Mouse (Mus musculus): Measurements from ENCODE around the gene Fam198a. TPM values are rescaled to one million over a fixed set of nuclear protein-coding genes. Genes with fewer than 3 reads are reported as not detected.

Fam198a gene
- polyA plus RNA-seq, 1 experiment from 2014 or later, result 0.21 TPM

DNA sequence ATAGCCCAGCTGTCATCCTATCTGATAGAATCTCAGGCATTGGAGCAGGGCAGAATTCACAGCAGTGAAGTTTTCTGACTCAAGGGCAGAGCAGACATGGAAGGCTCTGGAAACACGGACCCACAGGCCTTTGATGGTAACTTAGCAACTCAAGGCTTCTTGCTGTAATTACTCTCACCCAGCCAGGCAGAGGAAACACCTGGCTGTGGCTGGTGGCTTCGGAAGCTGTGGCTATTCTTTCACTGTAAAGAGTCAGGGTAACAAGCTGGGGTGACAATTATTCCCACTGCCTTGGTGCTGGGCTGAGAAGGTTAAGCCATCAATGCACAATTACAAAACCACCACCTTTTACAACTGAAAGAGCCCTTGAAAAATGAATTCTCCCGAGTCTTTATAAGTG, 42.3 kb downstream of the Fam198a start:
- no peaks in the 10 kb centered on the region; the same call in 1 of the 2 replicates for H3K4me1 ChIP-seq (replicated peaks; ENCODE audit: control insufficient read depth, insufficient read depth, low read length)
- H3K9ac ChIP-seq (ENCODE audit: low read depth, low read length), result no peak overlapping the region
- no peaks in the 10 kb centered on the region; the same call in 1 of the 2 replicates for H3K27me3 ChIP-seq (replicated peaks; ENCODE audit: control insufficient read depth, insufficient read depth, low read length)
- H3K36me3 ChIP-seq (ENCODE audit: control insufficient read depth, insufficient read depth, low read length), result no peaks in the 10 kb centered on the region
- no peak overlapping the region for H3K4me3 ChIP-seq (ENCODE audit: low read depth, low read length)
- 53% methylated on average over 3 of the region's 3 CpGs for WGBS
- DNase-seq (ENCODE audit: low spot score), result no peak
- H3K9me3 ChIP-seq (ENCODE audit: control insufficient read depth, low read length), result no peaks in the 10 kb centered on the region
- ATAC-seq (replicated peaks; ENCODE audit: low FRiP score), result no peak
- no peak overlapping the region for H3K27ac ChIP-seq (ENCODE audit: low read depth, low read length)
- no peak overlapping the region for H3K4me2 ChIP-seq

- Histone ChIP-seq H3K4me2 (peak overlapping the region; percentile 69), H3K36me3 (ENCODE audit: control insufficient read depth, insufficient read depth, low read length) (no peaks in the 10 kb centered on the region), H3K27me3 (replicated peaks; ENCODE audit: control insufficient read depth, insufficient read depth, low read length) (no peaks in the 10 kb centered on the region; the same call in 1 of the 2 replicates), H3K9ac (ENCODE audit: low read depth, low read length) (peak overlapping the region; percentile 63), H3K4me3 (ENCODE audit: low read depth, low read length) (peak overlapping the region; percentile 67), H3K27ac (ENCODE audit: low read depth, low read length) (no peak overlapping the region), H3K4me1 (replicated peaks; ENCODE audit: control insufficient read depth, insufficient read depth, low read length) (no peaks in the 10 kb centered on the region; the same call in 1 of the 2 replicates), H3K9me3 (ENCODE audit: control insufficient read depth, low read length) (no peaks in the 10 kb centered on the region)
- 0 out of 2 replicates have a peak, but pooled peaks have one; percentile 4 for ATAC-seq (replicated peaks; ENCODE audit: low FRiP score)
- DNase-seq (ENCODE audit: low spot score), result no peak
- 22% methylated on average over 10 of the region's 10 CpGs for WGBS
Observed at GRCm38 (mm10) chr9:121995077-121995476, 44.3 kb downstream of the Fam198a start.

DNA sequence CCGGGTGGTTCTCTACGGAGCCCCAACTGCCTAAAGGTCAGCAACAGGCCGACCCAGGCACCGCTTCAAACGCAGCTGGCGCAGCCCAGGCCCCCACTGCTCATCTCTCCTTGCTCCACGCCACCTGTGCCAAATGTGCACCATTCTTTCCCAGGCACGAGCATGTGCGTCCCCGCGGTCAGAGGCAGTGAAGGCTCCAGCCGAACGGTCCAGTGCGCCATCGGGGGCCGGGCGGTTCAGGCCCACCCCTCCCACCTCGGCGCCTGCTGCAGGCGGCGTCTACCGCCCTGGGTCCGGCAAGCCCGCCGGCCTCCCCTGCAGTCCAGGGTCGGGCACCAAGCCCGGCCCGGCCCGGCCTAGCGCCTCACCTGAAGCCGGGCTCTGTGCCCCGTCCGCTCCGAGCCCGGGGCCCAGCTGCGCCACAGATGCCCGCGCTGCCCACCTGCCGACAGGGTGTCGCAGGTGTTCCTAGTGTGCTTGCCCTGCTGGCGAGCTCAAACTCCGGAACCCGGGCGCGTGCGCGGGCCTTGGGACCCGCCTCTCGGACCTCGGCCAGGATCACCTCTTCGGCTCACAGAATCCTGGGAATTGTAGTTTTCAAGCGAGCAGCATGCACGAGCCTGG, 44.8 kb downstream of the Fam198a start:
- peak; percentile 64 for ATAC-seq (replicated peaks; ENCODE audit: low FRiP score)
- Histone ChIP-seq H3K4me3 (ENCODE audit: low read depth, low read length) (peak overlapping the region; percentile 67), H3K4me1 (replicated peaks; ENCODE audit: control insufficient read depth, insufficient read depth, low read length) (no peaks in the 10 kb centered on the region; the same call in 1 of the 2 replicates), H3K27ac (ENCODE audit: low read depth, low read length) (no peak overlapping the region), H3K9me3 (ENCODE audit: control insufficient read depth, low read length) (no peaks in the 10 kb centered on the region), H3K4me2 (peak overlapping the region; percentile 69), H3K27me3 (replicated peaks; ENCODE audit: control insufficient read depth, insufficient read depth, low read length) (no peaks in the 10 kb centered on the region; the same call in 1 of the 2 replicates), H3K36me3 (ENCODE audit: control insufficient read depth, insufficient read depth, low read length) (no peaks in the 10 kb centered on the region), H3K9ac (ENCODE audit: low read depth, low read length) (peak overlapping the region; percentile 63)
- peak; percentile 78 for DNase-seq (ENCODE audit: low spot score)
- 2% methylated on average over 53 of the region's 53 CpGs for WGBS

DNA sequence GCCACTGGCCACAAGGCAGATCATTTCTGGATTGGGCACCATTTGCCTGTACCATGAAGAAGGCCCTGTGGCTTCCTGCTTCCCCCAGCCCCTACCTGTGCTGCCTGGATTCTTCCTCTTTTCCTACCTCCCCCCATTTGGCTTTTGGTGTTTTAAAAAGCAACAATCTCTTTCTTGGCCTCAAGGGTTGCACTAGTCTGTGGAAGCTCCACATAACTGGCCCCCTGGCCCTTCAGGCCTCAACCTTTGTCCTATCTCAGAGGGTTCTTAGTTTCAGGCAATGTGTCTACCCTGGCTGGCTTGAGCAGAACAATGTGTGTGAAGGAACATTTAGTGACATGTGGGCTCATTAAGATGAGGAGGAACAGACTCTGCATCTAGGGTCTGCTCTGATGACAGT, 46.2 kb downstream of the Fam198a start, which contains the start of gene Pomgnt2:
TSS of gene Pomgnt2 (minus strand) at position 101 of the 400 bp plus-strand sequence.
- Histone ChIP-seq H3K4me1 (replicated peaks; ENCODE audit: control insufficient read depth, insufficient read depth, low read length) (no peaks in the 10 kb centered on the region; the same call in 1 of the 2 replicates), H3K36me3 (ENCODE audit: control insufficient read depth, insufficient read depth, low read length) (no peaks in the 10 kb centered on the region), H3K9ac (ENCODE audit: low read depth, low read length) (no peak within 1 kb of the TSS), H3K9me3 (ENCODE audit: control insufficient read depth, low read length) (no peaks in the 10 kb centered on the region), H3K4me3 (ENCODE audit: low read depth, low read length) (peak within 1 kb of the TSS; percentile 67), H3K4me2 (peak within 1 kb of the TSS; percentile 69), H3K27ac (ENCODE audit: low read depth, low read length) (no peak within 1 kb of the TSS), H3K27me3 (replicated peaks; ENCODE audit: control insufficient read depth, insufficient read depth, low read length) (no peaks in the 10 kb centered on the region; the same call in 1 of the 2 replicates)
- DNase-seq (ENCODE audit: low spot score) (no peak), ATAC-seq (replicated peaks; ENCODE audit: low FRiP score) (no peak)

DNA sequence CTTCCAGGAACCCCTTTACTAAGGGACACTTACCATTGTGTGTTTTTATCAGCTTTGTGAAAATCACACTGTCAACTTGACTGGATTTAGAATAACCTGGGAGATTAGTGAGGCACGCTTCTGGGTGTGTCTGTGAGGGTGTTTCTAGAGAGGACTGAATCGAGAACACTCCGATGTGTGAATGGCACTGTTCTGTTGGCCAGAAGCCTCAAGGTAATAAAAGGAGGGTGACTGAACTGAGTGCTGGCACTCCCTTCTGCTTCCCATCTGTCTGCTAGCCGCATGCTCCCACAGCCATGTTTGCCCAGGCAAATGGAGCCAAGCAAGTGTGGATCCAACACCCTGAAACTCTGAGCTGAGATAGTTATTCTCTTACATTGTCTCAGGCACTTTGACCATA, 47.2 kb downstream of the Fam198a start:
- Histone ChIP-seq H3K4me3 (ENCODE audit: low read depth, low read length) (no peak overlapping the region), H3K27ac (ENCODE audit: low read depth, low read length) (no peak overlapping the region)
- 66% methylated on average over 4 of the region's 4 CpGs for WGBS

GRCm38 (mm10) chr9:122006175-122006574, 55.4 kb downstream of the Fam198a start:
- Histone ChIP-seq H3K27me3 (replicated peaks; ENCODE audit: control insufficient read depth, insufficient read depth, low read length) (no peaks in the 10 kb centered on the region), H3K36me3 (ENCODE audit: control insufficient read depth, insufficient read depth, low read length) (no peaks in the 10 kb centered on the region), H3K9ac (ENCODE audit: low read depth, low read length) (no peak overlapping the region), H3K4me3 (ENCODE audit: low read depth, low read length) (no peak overlapping the region), H3K9me3 (ENCODE audit: control insufficient read depth, low read length) (no peaks in the 10 kb centered on the region), H3K4me2 (no peak overlapping the region), H3K27ac (ENCODE audit: low read depth, low read length) (no peak overlapping the region), H3K4me1 (replicated peaks; ENCODE audit: control insufficient read depth, insufficient read depth, low read length) (no peaks in the 10 kb centered on the region)
- WGBS, result 88% methylated on average over 2 of the region's 2 CpGs
- no peak for DNase-seq (ENCODE audit: low spot score)
- no peak for ATAC-seq (replicated peaks; ENCODE audit: low FRiP score)

More for the DNA sequence above, 47.2 kb downstream of the Fam198a start:
- no peak overlapping the region for H3K4me2 ChIP-seq
- no peaks in the 10 kb centered on the region for H3K9me3 ChIP-seq (ENCODE audit: control insufficient read depth, low read length)
- DNase-seq (ENCODE audit: low spot score), result no peak
- no peak for ATAC-seq (replicated peaks; ENCODE audit: low FRiP score)
- H3K4me1 ChIP-seq (replicated peaks; ENCODE audit: control insufficient read depth, insufficient read depth, low read length), result no peaks in the 10 kb centered on the region; the same call in 1 of the 2 replicates
- H3K9ac ChIP-seq (ENCODE audit: low read depth, low read length), result no peak overlapping the region
- H3K36me3 ChIP-seq (ENCODE audit: control insufficient read depth, insufficient read depth, low read length), result no peaks in the 10 kb centered on the region
- no peaks in the 10 kb centered on the region; the same call in 1 of the 2 replicates for H3K27me3 ChIP-seq (replicated peaks; ENCODE audit: control insufficient read depth, insufficient read depth, low read length)

DNA sequence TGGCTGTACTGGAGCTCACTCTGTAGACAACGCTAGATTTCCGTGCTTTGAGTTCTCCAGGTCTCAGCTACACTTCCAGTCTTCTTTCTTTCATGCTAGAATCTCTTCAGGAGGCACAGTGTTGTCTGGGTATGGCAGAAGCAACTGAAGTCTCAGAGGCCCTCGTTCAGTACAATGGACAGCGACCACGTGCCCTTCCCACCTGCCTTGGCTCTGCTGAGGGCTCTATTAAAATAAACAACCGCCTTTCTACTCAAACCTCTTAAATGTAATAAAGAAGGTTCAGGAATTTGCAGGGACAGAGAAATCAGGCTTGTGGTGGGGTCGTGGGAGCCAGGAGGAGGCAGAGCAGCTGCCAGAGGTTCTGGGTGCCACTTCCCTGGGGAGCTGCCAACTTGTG, 55.8 kb downstream of the Fam198a start:
- Histone ChIP-seq H3K4me1 (replicated peaks; ENCODE audit: control insufficient read depth, insufficient read depth, low read length) (no peaks in the 10 kb centered on the region), H3K27me3 (replicated peaks; ENCODE audit: control insufficient read depth, insufficient read depth, low read length) (no peaks in the 10 kb centered on the region), H3K27ac (ENCODE audit: low read depth, low read length) (no peak overlapping the region), H3K4me2 (no peak overlapping the region), H3K4me3 (ENCODE audit: low read depth, low read length) (no peak overlapping the region), H3K9ac (ENCODE audit: low read depth, low read length) (no peak overlapping the region), H3K9me3 (ENCODE audit: control insufficient read depth, low read length) (no peaks in the 10 kb centered on the region), H3K36me3 (ENCODE audit: control insufficient read depth, insufficient read depth, low read length) (no peaks in the 10 kb centered on the region)
- ATAC-seq (replicated peaks; ENCODE audit: low FRiP score) (no peak), DNase-seq (ENCODE audit: low spot score) (peak; percentile 66)
- 8% methylated on average over 7 of the region's 7 CpGs for WGBS

DNA sequence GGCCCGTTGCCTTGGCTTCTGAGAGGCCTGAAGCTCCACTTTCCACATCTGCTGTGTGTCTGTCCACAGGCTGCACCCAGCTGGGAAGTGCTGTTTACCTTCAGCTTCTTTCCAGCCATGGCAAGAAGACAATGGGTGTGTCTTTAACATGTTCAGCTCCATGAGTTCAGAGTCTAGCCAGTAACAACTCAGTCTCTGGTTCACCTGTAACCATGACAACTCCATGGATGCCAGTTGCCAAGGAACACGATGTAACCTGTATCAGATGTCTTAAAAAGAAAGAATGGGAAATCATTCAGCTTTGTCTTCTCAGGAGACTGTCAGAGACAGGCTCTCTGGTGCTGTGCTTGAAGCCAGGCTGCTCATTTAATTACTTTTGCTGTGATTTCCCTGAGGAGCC, 58.1 kb downstream of the Fam198a start:
- no peak overlapping the region for H3K27ac ChIP-seq (ENCODE audit: low read depth, low read length)
- H3K4me2 ChIP-seq, result no peak overlapping the region
- H3K4me3 ChIP-seq (ENCODE audit: low read depth, low read length), result no peak overlapping the region
- no peaks in the 10 kb centered on the region for H3K36me3 ChIP-seq (ENCODE audit: control insufficient read depth, insufficient read depth, low read length)
- no peaks in the 10 kb centered on the region for H3K27me3 ChIP-seq (replicated peaks; ENCODE audit: control insufficient read depth, insufficient read depth, low read length)
- no peaks in the 10 kb centered on the region for H3K4me1 ChIP-seq (replicated peaks; ENCODE audit: control insufficient read depth, insufficient read depth, low read length)
- WGBS, result 50% methylated on average over 2 of the region's 2 CpGs
- DNase-seq (ENCODE audit: low spot score), result no peak
- H3K9me3 ChIP-seq (ENCODE audit: control insufficient read depth, low read length), result no peaks in the 10 kb centered on the region
- no peak overlapping the region for H3K9ac ChIP-seq (ENCODE audit: low read depth, low read length)
- no peak for ATAC-seq (replicated peaks; ENCODE audit: low FRiP score)

- ATAC-seq (replicated peaks; ENCODE audit: low FRiP score) (no peak), DNase-seq (ENCODE audit: low spot score) (no peak)
- Histone ChIP-seq H3K27me3 (replicated peaks; ENCODE audit: control insufficient read depth, insufficient read depth, low read length) (no peaks in the 10 kb centered on the region), H3K4me1 (replicated peaks; ENCODE audit: control insufficient read depth, insufficient read depth, low read length) (no peaks in the 10 kb centered on the region), H3K4me3 (ENCODE audit: low read depth, low read length) (no peak overlapping the region), H3K9me3 (ENCODE audit: control insufficient read depth, low read length) (no peaks in the 10 kb centered on the region), H3K27ac (ENCODE audit: low read depth, low read length) (no peak overlapping the region), H3K4me2 (no peak overlapping the region), H3K36me3 (ENCODE audit: control insufficient read depth, insufficient read depth, low read length) (no peaks in the 10 kb centered on the region), H3K9ac (ENCODE audit: low read depth, low read length) (no peak overlapping the region)
- 81% methylated on average over 2 of the region's 2 CpGs for WGBS
Observed at GRCm38 (mm10) chr9:122010751-122011150, 60.0 kb downstream of the Fam198a start.
